Mouse (Mus musculus): ENCODE measurements around the gene Eepd1.

Gene Eepd1

DNA sequence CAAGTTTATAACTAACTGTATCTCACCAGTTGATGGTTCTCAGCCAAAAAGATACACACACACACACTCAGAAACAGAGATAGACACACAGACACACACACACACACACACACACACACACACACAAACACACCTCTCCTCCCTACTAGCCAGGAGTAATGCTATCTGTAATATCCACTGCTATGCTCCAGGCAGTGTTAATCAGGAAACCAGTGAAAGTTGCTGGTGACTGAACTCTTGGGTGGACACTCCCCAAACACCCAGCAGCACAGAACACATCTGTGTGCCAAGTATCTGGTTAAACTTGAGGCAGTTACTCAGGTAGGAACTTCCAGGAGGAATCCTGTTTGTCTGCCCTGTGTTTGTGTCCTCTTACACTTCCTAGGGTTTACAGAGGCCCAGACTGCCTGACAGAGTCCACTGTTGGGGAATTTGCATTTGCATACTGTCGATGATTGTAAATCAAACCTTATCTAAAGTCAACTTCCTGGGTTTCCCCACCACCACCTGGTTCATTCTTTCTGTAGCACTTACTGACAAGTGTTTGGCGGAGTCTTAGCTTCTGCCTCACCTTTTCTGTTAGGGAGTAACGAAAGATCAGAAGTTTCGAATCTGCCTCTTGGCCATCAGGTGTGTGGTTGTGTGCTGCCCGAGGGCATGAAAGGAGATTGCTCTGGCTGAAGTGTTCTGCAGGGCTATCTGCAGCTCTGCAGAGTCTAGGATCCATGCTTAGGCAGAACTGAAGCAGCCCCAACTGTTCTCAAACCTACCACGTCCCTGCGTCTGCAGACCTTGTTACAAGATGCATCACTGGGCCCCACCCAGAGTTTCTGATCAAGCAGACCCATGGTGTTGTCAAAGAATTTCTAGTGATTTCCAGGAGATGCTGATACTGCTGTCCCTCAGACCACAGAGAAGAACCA lies 97.6 kb downstream of the Eepd1 start:
- no peak for DNase-seq (ENCODE audit: low spot score)

DNA sequence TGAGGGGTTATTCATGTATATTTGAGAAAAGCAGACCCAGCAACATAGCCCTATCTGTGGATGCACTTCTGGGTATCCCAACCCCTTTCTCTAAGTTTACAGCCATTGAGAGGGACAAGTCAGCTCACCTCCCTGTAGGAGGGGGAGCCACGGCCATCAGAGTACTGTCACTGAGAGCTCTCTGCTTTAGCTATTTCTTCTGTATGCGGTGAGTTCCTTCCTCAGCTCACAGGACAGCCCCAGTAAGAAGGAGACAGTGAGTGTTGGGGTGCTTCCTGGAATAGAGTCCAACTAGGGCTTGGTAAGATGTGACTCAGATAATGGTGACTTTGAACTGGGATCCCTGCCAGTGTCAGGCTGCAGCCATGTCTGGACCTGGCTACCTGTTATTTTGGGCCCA lies 102.3 kb downstream of the Eepd1 start:
- no peak for DNase-seq (ENCODE audit: low spot score)

DNA sequence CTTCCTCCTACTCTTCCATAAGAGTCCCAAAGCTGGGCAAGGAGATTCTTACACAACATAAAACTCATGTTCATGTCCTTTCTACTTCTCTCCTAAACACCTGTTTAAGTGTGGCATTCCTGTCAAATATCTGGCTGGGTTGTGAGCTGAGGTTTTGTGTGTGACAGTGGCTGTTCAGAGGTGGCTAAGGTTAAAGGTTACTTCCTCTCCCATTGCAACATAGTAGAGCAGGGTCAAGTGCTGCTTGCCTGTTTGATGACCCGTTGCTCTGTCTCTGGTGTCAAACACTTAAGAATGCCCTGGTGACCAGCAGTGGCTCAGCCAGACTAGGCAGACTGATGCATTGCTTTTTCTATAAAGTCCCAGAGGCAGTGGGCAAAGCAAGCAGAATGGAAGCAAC lies 104.3 kb downstream of the Eepd1 start:
- no peak for DNase-seq (ENCODE audit: low spot score)

DNA sequence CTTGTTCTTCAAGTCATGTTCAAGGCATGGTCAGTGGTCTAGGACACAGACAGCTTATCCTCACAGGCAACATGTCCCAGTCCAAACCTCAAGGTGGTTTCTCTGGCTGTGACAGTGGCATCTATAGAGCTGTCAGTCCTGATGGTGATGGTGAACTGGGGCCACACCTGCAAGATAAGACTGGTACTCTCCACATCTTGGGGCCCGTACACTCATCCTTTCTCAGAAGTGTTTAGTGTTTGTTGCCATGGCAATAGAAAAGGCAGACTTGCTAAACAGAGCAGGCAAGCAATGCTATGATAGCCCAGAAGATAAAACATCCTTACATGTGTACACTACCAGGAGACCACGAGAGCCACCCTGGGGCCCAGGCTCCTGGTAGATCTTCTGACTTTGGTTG lies 107.2 kb downstream of the Eepd1 start:
- DNase-seq (ENCODE audit: low spot score), result no peak

DNA sequence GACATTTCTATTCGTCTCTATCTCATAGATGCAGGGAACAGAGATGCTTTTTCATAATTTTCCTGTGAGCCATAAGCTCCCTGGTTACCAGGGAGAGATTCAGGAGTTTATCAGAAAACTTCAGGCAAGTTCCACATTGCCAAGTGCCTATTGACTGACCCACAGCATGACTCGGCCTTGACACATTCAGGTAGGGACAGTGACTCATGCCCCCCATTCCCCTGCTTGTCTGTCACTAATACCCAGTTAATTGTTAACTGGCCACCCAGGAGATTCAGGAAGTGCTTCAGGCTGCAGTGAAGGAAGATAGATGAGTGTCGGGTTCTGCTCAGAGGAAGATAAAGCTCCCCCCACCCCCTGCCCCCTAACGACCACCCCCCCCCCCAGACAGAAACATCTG lies 109.4 kb downstream of the Eepd1 start:
- no peak for DNase-seq (ENCODE audit: low spot score)

DNA sequence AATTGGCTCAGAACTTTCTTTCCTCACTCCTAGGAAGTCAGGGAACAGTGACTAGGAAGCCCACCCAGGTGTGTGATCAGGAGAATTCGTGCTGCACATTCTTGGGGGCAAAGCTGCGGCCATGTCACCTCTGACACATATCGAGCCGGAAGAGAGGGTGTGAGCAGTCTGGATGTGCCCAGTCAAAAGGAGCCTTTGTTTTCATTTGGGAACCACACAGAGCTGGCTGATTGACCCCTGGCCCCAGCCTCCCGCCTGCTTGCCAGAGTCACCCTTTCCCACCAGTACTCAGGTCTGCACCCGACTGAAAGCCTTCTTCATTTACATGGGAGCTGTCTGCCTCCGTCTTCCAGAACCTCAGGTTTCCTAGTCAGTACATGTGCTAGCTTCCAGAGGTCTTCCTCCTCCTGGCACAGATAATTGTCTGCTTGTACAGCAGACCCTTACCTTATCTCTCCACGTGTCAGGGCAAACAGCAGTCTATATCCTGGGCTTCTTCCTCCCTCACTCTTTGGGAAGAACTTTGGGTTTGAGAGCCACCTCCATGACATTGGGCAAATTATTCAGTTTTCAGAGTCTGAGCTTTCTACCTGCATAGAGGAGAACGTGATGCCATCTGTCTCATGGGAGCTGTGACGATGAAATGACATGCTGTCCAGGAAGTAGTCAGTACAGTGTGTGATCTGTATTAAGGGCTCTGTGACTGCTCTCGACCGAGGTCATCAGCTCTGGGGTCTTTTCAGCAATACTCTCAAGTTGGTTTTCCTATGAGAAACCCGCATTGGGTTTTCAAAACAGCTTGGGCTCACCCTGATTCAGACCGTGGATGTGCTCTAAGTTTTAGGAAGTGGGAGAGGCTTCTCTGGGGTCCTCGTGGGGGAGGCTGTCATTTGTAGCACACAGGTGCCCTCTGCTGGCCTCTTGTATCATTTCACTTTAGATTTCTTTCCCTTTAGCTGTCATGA lies 110.3 kb downstream of the Eepd1 start:
- DNase-seq (ENCODE audit: low spot score), result peak; percentile 42

DNA sequence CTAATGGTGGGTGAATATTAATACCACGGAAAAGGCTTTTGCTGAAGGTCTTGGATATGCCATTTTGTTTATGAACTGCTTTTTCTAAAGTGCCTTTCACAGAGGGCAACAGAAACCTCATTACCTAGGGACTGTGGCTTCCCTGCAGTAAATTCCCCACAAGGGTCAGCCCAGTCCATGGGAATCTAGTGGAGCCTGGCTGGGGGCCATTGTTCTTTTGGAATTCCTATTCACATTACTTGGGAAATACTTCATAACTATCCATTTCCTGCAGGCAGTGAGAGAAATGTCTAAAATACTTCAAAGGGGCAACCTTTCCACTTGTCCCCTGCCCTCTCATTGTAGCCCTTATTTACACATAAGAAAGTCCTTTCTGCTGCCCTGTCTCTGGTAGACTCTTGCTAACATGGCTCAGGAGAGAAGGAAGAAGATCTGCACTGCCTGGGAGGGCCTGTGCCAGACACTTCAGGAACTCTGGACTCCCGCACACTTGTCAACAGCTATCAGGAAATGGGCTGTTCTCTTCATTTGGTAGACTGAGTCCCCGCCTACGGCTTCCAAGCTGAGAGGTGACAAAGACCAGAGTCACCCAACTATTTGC lies 111.1 kb downstream of the Eepd1 start:
- DNase-seq (ENCODE audit: low spot score), result no peak

DNA sequence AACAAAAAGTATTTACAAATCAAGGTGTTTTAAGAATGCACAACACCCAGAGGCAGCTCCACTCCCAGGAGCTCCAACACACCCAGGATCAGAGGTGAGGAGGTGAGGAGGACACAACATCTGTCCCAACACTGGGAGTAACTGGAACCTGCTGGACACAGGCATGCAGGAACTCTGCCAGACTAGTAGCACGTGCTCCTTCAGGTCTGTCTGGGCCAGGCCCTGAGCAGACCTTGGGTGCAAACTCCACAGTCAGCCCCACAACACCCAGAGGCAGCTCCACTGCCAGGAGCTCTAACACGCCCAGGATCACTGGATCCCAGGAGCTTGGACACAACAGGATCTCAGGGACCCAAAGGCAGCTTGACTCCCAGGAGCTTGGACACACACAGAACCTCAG lies 143.4 kb downstream of the Eepd1 start:
- no peak for DNase-seq (ENCODE audit: low spot score)

DNA sequence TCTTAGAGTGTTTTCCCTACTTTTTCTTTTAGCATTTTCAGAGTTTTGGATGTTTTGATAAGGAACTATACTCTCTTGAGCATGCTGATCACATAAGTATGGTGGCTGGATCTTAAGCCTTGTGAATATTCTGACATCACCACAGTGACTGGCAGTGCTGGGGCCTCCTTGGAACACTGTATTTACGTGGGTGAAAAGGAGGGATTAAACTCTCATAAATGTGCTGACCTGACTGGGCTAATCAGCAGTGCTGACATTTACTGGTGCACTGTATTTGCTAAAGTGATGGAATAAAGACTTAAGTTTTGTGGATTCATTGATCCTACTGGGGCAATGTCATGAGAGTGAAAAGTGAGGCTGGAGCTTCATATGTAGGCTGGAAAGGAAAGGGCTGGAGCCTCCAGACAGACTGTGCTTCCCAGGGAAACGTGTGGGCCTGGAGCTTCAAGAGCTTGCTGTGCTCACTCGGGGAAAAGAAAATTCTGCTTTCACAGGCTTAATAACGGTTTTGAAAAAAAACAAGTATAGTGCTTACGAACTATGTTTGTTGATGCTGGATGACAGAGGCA lies 148.3 kb downstream of the Eepd1 start:
- no peak for DNase-seq (ENCODE audit: low spot score)

Data from layer of hippocampus, adult 11-12 months (tissue).